Mouse (Mus musculus) CH12.LX (cell line): ENCODE measurements around the gene Slc48a1. TPM values are rescaled to one million over a fixed set of nuclear protein-coding genes. Genes with fewer than 3 reads are reported as not detected.
A peak's percentile ranks its signal among the peaks of the same experiment; 100 is the strongest.

Experiments used
- DNase-seq: peaks from one replicate; pipeline ENCODE4 v3.0.0-alpha.2; 2013; ENCODE audit errors: extremely low read depth
- H3K27ac ChIP-seq: 2 replicates; pipeline ENCODE4 v1.5.1; 2012; ENCODE audit warnings: low read depth, mild to moderate bottlenecking, control low read depth, moderate library complexity; ENCODE audit not compliant: insufficient read depth
- H3K27me3 ChIP-seq: replicated peaks from 2 replicates; pipeline ENCODE3; 2012; ENCODE audit warnings: inconsistent platforms
- H3K36me3 ChIP-seq, 2 experiments: replicated peaks in 1 of 2; 2 replicates each; pipeline versions ENCODE3 to v1.6.1; 2012; ENCODE audit warnings: inconsistent platforms in 1 of 2, low read length in 1 of 2, mild to moderate bottlenecking in 1 of 2, mixed read lengths in 1 of 2, moderate library complexity in 1 of 2; ENCODE audit not compliant: control insufficient read depth in 1 of 2, insufficient read depth in 1 of 2
- H3K4me1 ChIP-seq, 2 experiments: 2 replicates each; pipeline ENCODE4 v1.6.1; 2012; ENCODE audit warnings: inconsistent platforms in 1 of 2, moderate library complexity in 1 of 2; ENCODE audit not compliant: insufficient read depth in 2 of 2, control insufficient read depth in 1 of 2
- H3K4me2 ChIP-seq: 2 replicates; pipeline ENCODE4 v1.6.1; 2012; ENCODE audit warnings: low read depth, mild to moderate bottlenecking, control low read depth; ENCODE audit not compliant: poor library complexity, insufficient read depth, severe bottlenecking
- H3K4me3 ChIP-seq, 3 experiments: fragments of 150-350 bp in 1 of 3; sonication (generic) in 1 of 3; replicated peaks in 1 of 3; 2 replicates each; pipeline versions ENCODE3 to v1.5.1; 2011 to 2012; ENCODE audit warnings: low read depth in 2 of 3, low read length in 2 of 3, mild to moderate bottlenecking in 2 of 3, moderate library complexity in 2 of 3, control low read depth in 1 of 3, improper control_type of control experiment in 1 of 3, inconsistent platforms in 1 of 3, mixed read lengths in 1 of 3; ENCODE audit not compliant: poor library complexity in 1 of 3
- H3K79me2 ChIP-seq: replicated peaks from 2 replicates; pipeline ENCODE4 v1.6.1; 2012; ENCODE audit warnings: mild to moderate bottlenecking, moderate library complexity; ENCODE audit not compliant: control insufficient read depth, poor library complexity, insufficient read depth, severe bottlenecking; ENCODE audit errors: extremely low read depth
- H3K9ac ChIP-seq: 2 replicates; pipeline ENCODE4 v1.6.1; 2012; ENCODE audit warnings: low read depth, mild to moderate bottlenecking, control low read depth, moderate library complexity; ENCODE audit not compliant: insufficient read depth
- H3K9me3 ChIP-seq: replicated peaks from 2 replicates; pipeline ENCODE3; 2012; ENCODE audit warnings: low read length, inconsistent platforms, mixed read lengths
- BHLHE40 ChIP-seq: IDR thresholded peaks from 2 replicates; pipeline ENCODE4 v1.6.1; 2011; ENCODE audit warnings: mild to moderate bottlenecking, low read depth, low read length, improper control_type of control experiment
- ELF1 ChIP-seq: IDR thresholded peaks from 2 replicates; pipeline ENCODE4 v1.6.1; 2014; ENCODE audit warnings: low read depth, mild to moderate bottlenecking, inconsistent platforms, low read length, improper control_type of control experiment
- EP300 ChIP-seq: IDR thresholded peaks from 2 replicates; pipeline ENCODE4 v1.6.1; 2011; ENCODE audit warnings: low read length, improper control_type of control experiment
- MXI1 ChIP-seq: IDR thresholded peaks from 2 replicates; pipeline ENCODE4 v1.6.1; 2011; ENCODE audit warnings: mild to moderate bottlenecking, low read depth, low read length, improper control_type of control experiment
- POLR2AphosphoS2 ChIP-seq: IDR thresholded peaks from 2 replicates; pipeline ENCODE4 v1.6.1; 2011; ENCODE audit warnings: low read depth, low read length, improper control_type of control experiment
- RCOR1 ChIP-seq: conservative IDR thresholded peaks from 2 replicates; pipeline ENCODE4 v1.6.1; 2012; ENCODE audit warnings: low read depth, mild to moderate bottlenecking, inconsistent platforms, low read length, improper control_type of control experiment
- TBP ChIP-seq: conservative IDR thresholded peaks from 2 replicates; pipeline ENCODE4 v1.6.1; 2011; ENCODE audit warnings: low read depth, low read length, improper control_type of control experiment
- UBTF ChIP-seq: IDR thresholded peaks from 2 replicates; pipeline ENCODE4 v1.6.1; 2012; ENCODE audit warnings: low read depth, mild to moderate bottlenecking, inconsistent platforms, low read length, improper control_type of control experiment, moderate library complexity
- ZC3H11A ChIP-seq: IDR thresholded peaks from 2 replicates; pipeline ENCODE4 v1.6.1; 2012; ENCODE audit warnings: low read depth, mild to moderate bottlenecking, inconsistent platforms, low read length, improper control_type of control experiment
- ZKSCAN1 ChIP-seq: IDR thresholded peaks from 2 replicates; pipeline ENCODE4 v1.6.1; 2012; ENCODE audit warnings: low read depth, inconsistent platforms, low read length, improper control_type of control experiment, borderline replicate concordance
- ZMIZ1 ChIP-seq: IDR thresholded peaks from 2 replicates; pipeline ENCODE4 v1.6.1; 2012; ENCODE audit warnings: low read depth, mild to moderate bottlenecking, inconsistent platforms, low read length, improper control_type of control experiment
- dilution Hi-C: fragments of 300-500 bp; cut with MboI; formaldehyde crosslinking; loops from 2 replicates; pipeline ENCODE4 v1.14.3; 2020; ENCODE audit warnings: low sequenced_read_pairs; ENCODE audit not compliant: extremely low pct_unique_long_range_greater_than_20kb, extremely low pct_ligation_motif_present
- in situ Hi-C: fragments of 300-500 bp; cut with MboI; formaldehyde crosslinking; loops from 3 replicates; pipeline ENCODE4 v1.14.3; 2019; ENCODE audit warnings: low sequenced_read_pairs, low pct_ligation_motif_present, low pct_unique_long_range_greater_than_20kb, mixed read lengths
- polyA plus RNA-seq: library from polyadenylated mRNA; unstranded; fragments of >175 nt; gene quantifications from 2 replicates; pipeline ENCODE4 v1.2.1, GENCODE M21; 2012; ENCODE audit warnings: low read depth; ENCODE audit not compliant: insufficient read length
- total RNA-seq, 2 experiments: library from RNA; depleted of rRNA; stranded (reverse); fragments of 300-350 nt in 1 of 2; fragments of >200 nt in 1 of 2; gene quantifications; 2 replicates each; pipeline ENCODE4 v1.2.3; 2012 to 2014

Slc48a1 gene
- total and polyA plus RNA-seq, 3 experiments: 23.2 to 56.0 (median 39.4) TPM

DNA sequence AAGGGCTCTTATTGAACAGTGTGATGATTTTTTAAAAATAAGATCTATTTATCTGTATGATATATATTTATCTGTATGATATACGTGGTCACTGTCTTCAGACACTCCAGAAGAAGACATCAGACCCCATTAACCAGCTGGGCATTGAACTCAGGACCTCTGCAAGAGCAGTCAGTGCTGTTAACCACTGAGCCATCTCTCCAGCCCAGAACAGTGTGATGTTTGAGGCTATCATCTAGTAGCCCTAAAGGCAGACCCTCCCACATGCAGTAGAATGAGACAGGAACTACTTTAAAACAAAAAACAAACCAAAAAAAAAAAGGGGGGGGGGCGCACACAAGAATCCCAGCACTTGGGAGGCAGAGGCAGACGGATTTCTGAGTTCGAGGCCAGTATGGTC lies 30.8 kb upstream of the Slc48a1 start:
- Histone ChIP-seq H3K79me2 (no peaks in the 10 kb centered on the region), H3K27ac (no peak overlapping the region), H3K4me3 (no peak overlapping the region), H3K27me3 (no peaks in the 10 kb centered on the region), H3K4me1 (peaks cover 40 to 62% of the 10 kb centered on the region in 2 experiments), H3K9ac (no peak overlapping the region), H3K4me2 (no peak overlapping the region), H3K36me3 (peaks cover 0 to 29% of the 10 kb centered on the region in 2 experiments), H3K9me3 (no peaks in the 10 kb centered on the region)
- DNase-seq: no peak
- dilution Hi-C loops: no loop called here
- in situ Hi-C loops: no loop called here
- TF ChIP-seq EP300 (no peak), BHLHE40 (no peak), ZC3H11A (no peak), UBTF (no peak), MXI1 (no peak), ZMIZ1 (no peak)

DNA sequence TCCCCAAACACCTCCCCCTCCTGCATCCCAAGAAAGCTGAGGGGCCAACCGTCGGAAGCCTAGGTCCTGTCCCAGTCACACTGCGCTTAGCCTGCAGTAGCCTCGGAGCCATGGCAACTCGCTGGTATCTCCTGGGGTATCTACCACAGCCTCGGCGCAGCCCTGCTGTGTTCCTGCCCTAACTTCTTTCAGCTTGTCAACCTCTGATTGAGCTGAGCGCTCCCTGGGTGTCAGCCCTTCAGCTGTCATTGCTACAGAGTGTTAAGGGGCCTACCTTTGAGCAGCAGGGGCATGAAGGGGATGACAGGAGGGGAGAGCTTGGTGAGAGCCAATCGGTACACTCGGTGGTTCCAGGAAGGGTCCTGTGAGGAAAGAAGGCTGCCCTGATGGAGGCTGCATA lies 30.0 kb upstream of the Slc48a1 start:
- Histone ChIP-seq H3K27ac (no peak overlapping the region), H3K4me3 (no peak overlapping the region), H3K9me3 (no peaks in the 10 kb centered on the region), H3K4me2 (no peak overlapping the region), H3K79me2 (no peaks in the 10 kb centered on the region), H3K27me3 (no peaks in the 10 kb centered on the region), H3K36me3 (peaks cover 0 to 29% of the 10 kb centered on the region in 2 experiments), H3K4me1 (peaks cover 31 to 54% of the 10 kb centered on the region in 2 experiments), H3K9ac (no peak overlapping the region)
- in situ Hi-C loops: no loop called here
- TF ChIP-seq TBP (no peak), POLR2AphosphoS2 (no peak), ELF1 (no peak), RCOR1 (no peak)
- no peak for DNase-seq
- dilution Hi-C loops: no loop called here

DNA sequence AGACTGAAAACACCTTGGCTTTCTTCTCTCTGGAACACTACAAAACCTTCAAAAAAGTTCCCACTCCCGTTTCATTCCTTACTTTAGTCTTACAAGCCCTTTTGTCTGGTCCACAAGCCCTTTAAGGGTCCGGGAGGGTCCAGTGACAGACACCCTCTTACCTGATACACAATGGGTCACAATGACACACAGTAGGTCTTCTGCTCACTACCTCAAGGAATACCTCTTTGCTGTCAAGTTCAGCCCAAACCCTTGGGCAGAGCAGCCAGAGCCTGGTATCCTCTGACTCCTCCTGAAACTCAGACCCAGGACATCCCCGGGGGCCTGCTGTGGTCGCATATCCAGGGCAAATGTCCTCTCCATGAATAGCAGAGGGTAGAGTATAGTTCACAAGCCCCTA lies 29.4 kb upstream of the Slc48a1 start:
- Histone ChIP-seq H3K27me3 (no peaks in the 10 kb centered on the region), H3K9me3 (no peaks in the 10 kb centered on the region), H3K4me1 (peaks cover 29 to 53% of the 10 kb centered on the region in 2 experiments), H3K4me2 (no peak overlapping the region), H3K9ac (no peak overlapping the region), H3K79me2 (no peaks in the 10 kb centered on the region), H3K27ac (no peak overlapping the region), H3K36me3 (peaks cover 3 to 31% of the 10 kb centered on the region in 2 experiments), H3K4me3 (no peak overlapping the region)
- dilution Hi-C loops: no loop called here
- TF ChIP-seq TBP: no peak
- TF ChIP-seq ZKSCAN1: peak; percentile 26; the same call in 1 of the 2 replicates
- in situ Hi-C loops: no loop called here
- no peak for DNase-seq
